Mouse (Mus musculus) gastrocnemius, postnatal 25 days (tissue): ENCODE measurements at regions not wholly inside any gene's neighbourhood (a gene's known extent, or its start where the extent isn't known, plus 50 kb on each side); places are given as distances from the start of the nearest gene placed in this dataset.

Experiments
- DNase-seq: peaks from one replicate; pipeline ENCODE4 v3.0.0; 2022

DNA sequence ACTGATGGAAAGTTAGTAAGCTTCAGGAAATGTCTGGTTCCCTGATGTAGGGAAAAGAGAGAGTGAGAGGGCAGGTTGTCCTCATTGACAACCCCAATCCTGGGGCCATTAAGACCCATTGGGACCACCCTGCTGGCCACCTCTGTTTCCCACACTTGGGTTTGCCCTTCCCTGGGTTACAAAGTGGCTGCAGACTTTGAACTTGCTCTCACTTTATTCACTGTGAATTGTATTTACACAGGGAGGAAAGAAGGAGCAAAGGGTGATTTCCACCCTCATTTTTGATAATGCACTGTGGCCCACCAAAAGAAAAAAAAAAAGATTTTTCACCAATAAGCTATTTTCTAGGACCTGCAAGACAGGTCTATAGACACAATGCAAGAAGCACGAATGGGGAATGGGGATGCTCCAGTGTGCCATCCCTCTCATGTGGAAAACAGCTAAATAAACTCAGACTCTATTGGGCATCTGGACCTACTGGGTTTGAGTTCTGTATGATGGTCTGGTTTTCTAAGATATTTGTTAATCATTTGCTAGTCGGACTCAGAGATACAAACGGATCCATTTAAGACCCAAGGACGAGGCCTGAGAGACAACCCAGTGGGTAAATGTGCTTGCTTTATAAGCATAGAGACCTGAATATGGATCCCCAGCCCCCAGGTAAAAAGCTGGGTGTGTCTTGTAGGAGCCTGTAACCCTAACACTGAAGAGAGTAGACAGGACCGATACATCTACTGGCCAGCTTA lies 50.2 kb upstream of the Ttc29 start:
- no peak for DNase-seq
